Mouse (Mus musculus) lung, embryonic 14.5 days (tissue): ENCODE measurements around the gene Gm6370. TPM values are rescaled to one million over a fixed set of nuclear protein-coding genes. Genes with fewer than 3 reads are reported as not detected.
"Not testable (repeated sequence)": the region's sequence is repeated elsewhere in the genome, so short reads cannot be mapped to it uniquely, and the experiment has no call there.

ENCODE experiments used
- ATAC-seq: fragments of 200-750 bp; cut with Nextera tagmentation; 2 replicates; pipeline ENCODE4 v1.8.0; 2017; ENCODE audit warnings: mild to moderate bottlenecking, moderate TSS enrichment, moderate library complexity; ENCODE audit not compliant: insufficient read depth
- DNase-seq: peaks from one replicate; pipeline ENCODE4 v3.0.0-alpha.2; 2015
- H3K27ac ChIP-seq: fragments of 300-500 bp; sonication (generic); 2 replicates; pipeline ENCODE4 v1.5.1; 2014; ENCODE audit warnings: low read depth, mild to moderate bottlenecking, moderate library complexity
- H3K27me3 ChIP-seq: fragments of 300-500 bp; sonication (generic); 2 replicates; pipeline ENCODE4 v1.6.1; 2014; ENCODE audit warnings: low read length, control low read depth; ENCODE audit not compliant: insufficient read depth
- H3K36me3 ChIP-seq: fragments of 300-500 bp; sonication (generic); 2 replicates; pipeline ENCODE4 v1.6.1; 2014; ENCODE audit warnings: control low read depth; ENCODE audit not compliant: insufficient read depth
- H3K4me1 ChIP-seq: fragments of 300-500 bp; sonication (generic); 2 replicates; pipeline ENCODE4 v1.6.1; 2014; ENCODE audit warnings: antibody characterized with exemption, control low read depth; ENCODE audit not compliant: insufficient read depth
- H3K4me2 ChIP-seq: fragments of 300-500 bp; sonication (generic); 2 replicates; pipeline ENCODE4 v1.6.1; 2014; ENCODE audit warnings: mild to moderate bottlenecking
- H3K4me3 ChIP-seq: fragments of 300-500 bp; sonication (generic); 2 replicates; pipeline ENCODE4 v1.5.1; 2014; ENCODE audit warnings: low read depth, low read length
- H3K9ac ChIP-seq: fragments of 300-500 bp; sonication (generic); 2 replicates; pipeline ENCODE4 v1.6.1; 2014
- H3K9me3 ChIP-seq: fragments of 300-500 bp; sonication (generic); 2 replicates; pipeline ENCODE4 v1.6.1; 2016; ENCODE audit warnings: low read depth, low read length, control low read depth
- CTCF ChIP-seq: IDR thresholded peaks from 2 replicates; pipeline ENCODE4 v1.5.1; 2016; ENCODE audit warnings: antibody characterized with exemption, low read depth
- WGBS: fragments of 180-500 bp; shearing (Covaris S2); extraction: QIAGEN DNeasy Blood & Tissue Kit; methylation state at CpG from one replicate; pipeline ENCODE4 v1.1.7; 2014; 5-methylcytosine and 5-hydroxymethylcytosine counted together
- polyA plus RNA-seq: library from polyadenylated mRNA; unstranded; fragments of >200 nt; fragmentation: Nextera tagmentation; extraction: Ambion mirVana; gene quantifications from 2 replicates; pipeline ENCODE4 v1.2.1, GENCODE M21; 2014

The Gm6370 gene
- polyA plus RNA-seq, 1 experiment from 2014 or later: not detected

GRCm38 (mm10) chr5:146468311-146468710 lies 22.9 kb upstream of the Gm6370 start:
- H3K9me3 ChIP-seq: no peaks in the 10 kb centered on the region
- 89% methylated on average over 9 of the region's 9 CpGs for WGBS
- H3K4me3 ChIP-seq: no peak overlapping the region
- TF ChIP-seq CTCF: no peak
- no peaks in the 10 kb centered on the region for H3K36me3 ChIP-seq
- no peak overlapping the region for H3K9ac ChIP-seq
- H3K4me2 ChIP-seq: no peak overlapping the region
- no peaks in the 10 kb centered on the region for H3K27me3 ChIP-seq
- no peaks in the 10 kb centered on the region for H3K4me1 ChIP-seq
- no peak for DNase-seq
- ATAC-seq: no peak
- H3K27ac ChIP-seq: no peak overlapping the region

DNA sequence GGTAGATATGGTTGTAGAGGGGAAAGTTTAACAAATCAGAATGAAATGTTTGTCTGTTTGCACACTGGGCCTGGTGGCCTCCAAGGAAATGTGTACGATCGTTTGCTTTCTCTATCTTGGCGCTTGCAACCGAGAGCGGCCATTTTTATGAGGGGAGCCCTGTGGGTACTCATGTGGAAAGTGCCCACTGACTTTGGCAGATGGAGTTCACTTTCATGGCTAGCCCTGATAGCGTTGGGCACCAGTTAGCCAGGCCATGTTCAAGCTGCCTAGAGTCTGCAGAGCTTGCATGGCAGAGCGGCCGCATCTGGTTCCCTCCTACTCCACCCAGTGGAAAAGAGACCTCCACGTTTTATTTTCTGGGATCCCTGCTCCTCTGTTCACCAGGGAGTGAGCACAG lies 20.3 kb upstream of the Gm6370 start:
- H3K27me3 ChIP-seq: no peaks in the 10 kb centered on the region
- DNase-seq: no peak
- 83% methylated on average over 9 of the region's 9 CpGs for WGBS
- no peaks in the 10 kb centered on the region for H3K9me3 ChIP-seq
- H3K9ac ChIP-seq: no peak overlapping the region
- ATAC-seq: no peak
- TF ChIP-seq CTCF: no peak
- H3K27ac ChIP-seq: no peak overlapping the region
- no peak overlapping the region for H3K4me2 ChIP-seq
- no peaks in the 10 kb centered on the region for H3K36me3 ChIP-seq
- H3K4me1 ChIP-seq: no peaks in the 10 kb centered on the region
- H3K4me3 ChIP-seq: no peak overlapping the region

DNA sequence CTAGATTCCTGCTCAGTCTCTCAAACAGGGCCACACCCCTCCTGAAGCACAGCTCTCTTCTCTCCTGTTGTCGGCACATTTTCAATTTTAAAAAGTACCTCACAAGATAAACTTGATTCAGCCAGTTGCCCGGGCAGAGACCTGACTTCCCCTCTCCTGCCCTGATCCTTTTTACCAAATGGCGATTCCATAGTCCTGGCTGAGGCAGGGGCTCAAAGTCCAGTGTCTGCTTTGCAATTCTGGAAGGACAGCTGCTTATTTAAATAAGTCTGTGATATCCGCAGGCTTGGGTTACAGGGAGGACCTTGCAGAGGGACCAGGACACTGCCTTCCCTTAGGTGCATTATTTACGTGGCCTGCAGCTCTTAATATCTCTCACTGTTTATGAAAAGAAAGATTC lies 19.9 kb upstream of the Gm6370 start:
- H3K27ac ChIP-seq: no peak overlapping the region
- 67% methylated on average over 5 of the region's 5 CpGs for WGBS
- DNase-seq: no peak

DNA sequence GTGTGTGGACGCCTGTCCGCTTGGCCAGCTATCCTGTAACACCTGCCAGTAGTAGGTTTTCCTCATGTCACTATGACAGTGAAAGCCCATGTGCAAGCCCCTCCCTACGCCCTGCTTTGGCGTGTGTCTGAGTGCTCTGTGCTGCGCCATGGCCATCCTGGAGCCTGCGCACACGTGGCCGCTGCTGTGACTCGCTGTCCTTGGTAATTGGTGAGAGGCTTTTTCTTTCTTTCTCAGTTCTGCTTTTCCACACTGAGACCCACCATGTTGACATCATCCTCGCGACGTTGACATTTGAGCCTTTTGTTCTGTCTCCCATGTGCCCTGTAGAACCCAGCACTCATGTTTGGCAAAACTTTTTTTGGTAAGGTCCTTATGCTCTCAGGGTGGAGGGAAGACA lies 19.3 kb upstream of the Gm6370 start:
- Histone ChIP-seq H3K4me3 (no peak overlapping the region), H3K27me3 (no peaks in the 10 kb centered on the region), H3K9me3 (no peaks in the 10 kb centered on the region), H3K36me3 (no peaks in the 10 kb centered on the region), H3K27ac (no peak overlapping the region), H3K4me1 (no peaks in the 10 kb centered on the region), H3K4me2 (no peak overlapping the region), H3K9ac (no peak overlapping the region)
- DNase-seq: no peak
- TF ChIP-seq CTCF: no peak
- WGBS: 88% methylated on average over 12 of the region's 12 CpGs
- ATAC-seq: no peak

More for the DNA sequence above, 19.9 kb upstream of the Gm6370 start:
- no peak for TF ChIP-seq CTCF
- no peaks in the 10 kb centered on the region for H3K4me1 ChIP-seq
- no peaks in the 10 kb centered on the region for H3K9me3 ChIP-seq
- H3K36me3 ChIP-seq: no peaks in the 10 kb centered on the region
- H3K4me2 ChIP-seq: no peak overlapping the region
- no peak for ATAC-seq
- no peak overlapping the region for H3K9ac ChIP-seq
- H3K27me3 ChIP-seq: no peaks in the 10 kb centered on the region
- H3K4me3 ChIP-seq: no peak overlapping the region

GRCm38 (mm10) chr5:146479564-146479963 lies 11.6 kb upstream of the Gm6370 start:
- H3K27me3 ChIP-seq, H3K9ac ChIP-seq, H3K4me1 ChIP-seq, ATAC-seq, H3K27ac ChIP-seq, H3K4me3 ChIP-seq, H3K9me3 ChIP-seq, H3K36me3 ChIP-seq, H3K4me2 ChIP-seq, DNase-seq: not testable (repeated sequence)
- TF ChIP-seq CTCF: peak; percentile 67
- WGBS: 5% methylated on average over 4 of the region's 4 CpGs

- H3K4me1 ChIP-seq, H3K9ac ChIP-seq, H3K4me3 ChIP-seq, H3K4me2 ChIP-seq, H3K27me3 ChIP-seq, ATAC-seq, DNase-seq, H3K36me3 ChIP-seq, H3K27ac ChIP-seq, H3K9me3 ChIP-seq: not testable (repeated sequence)
- no CpG with 5 or more reads among the region's 3 CpGs for WGBS
These were observed 9.5 kb upstream of the Gm6370 start, which contains the start of gene Gm6408 for GRCm38 (mm10) chr5:146481665-146482064. Gm6408 (plus strand) TSS chr5:146481965.

GRCm38 (mm10) chr5:146488959-146489358 lies 2.2 kb upstream of the Gm6370 start:
- H3K4me1 ChIP-seq, H3K4me3 ChIP-seq, ATAC-seq, H3K4me2 ChIP-seq, H3K9ac ChIP-seq, H3K9me3 ChIP-seq, H3K27me3 ChIP-seq, H3K36me3 ChIP-seq, DNase-seq, H3K27ac ChIP-seq: not testable (repeated sequence)
- TF ChIP-seq CTCF: peak; percentile 47
- WGBS: 10% methylated on average over 3 of the region's 4 CpGs

DNA sequence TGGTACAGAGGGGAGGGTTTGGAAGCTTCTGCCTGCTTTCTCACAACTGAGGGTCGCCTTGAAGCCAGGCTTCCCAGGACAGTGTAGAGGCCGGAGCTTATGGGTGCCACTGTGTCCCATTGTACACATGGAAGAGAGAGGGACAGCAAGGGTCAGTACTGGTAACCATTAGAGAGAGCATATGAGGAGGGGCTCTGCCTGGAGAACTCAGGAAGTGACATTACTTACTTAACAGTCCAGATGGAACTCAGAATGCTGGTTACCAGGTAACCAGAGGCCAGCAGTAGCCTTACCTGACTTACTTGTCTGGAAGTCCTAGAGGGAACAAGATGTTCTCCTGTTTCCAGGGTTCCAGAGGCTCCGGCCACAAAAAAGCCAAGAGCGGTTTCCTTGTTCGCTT lies 10.9 kb downstream of the Gm6370 start, which contains the start of gene 4930449I24Rik:
Gene 4930449I24Rik, plus strand, starts transcription at position 301 of the 400 bp plus-strand sequence.
- not testable (repeated sequence) for H3K27me3 ChIP-seq, H3K4me3 ChIP-seq, H3K27ac ChIP-seq, H3K9ac ChIP-seq, DNase-seq, H3K36me3 ChIP-seq, ATAC-seq, H3K4me1 ChIP-seq, H3K4me2 ChIP-seq, H3K9me3 ChIP-seq
- no CpG with 5 or more reads among the region's 5 CpGs for WGBS

GRCm38 (mm10) chr5:146513823-146514222 lies 22.7 kb downstream of the Gm6370 start, which contains the start of gene Gm3402:
Gm3402 (plus strand) TSS chr5:146514123.
- H3K9me3 ChIP-seq, H3K36me3 ChIP-seq, H3K4me2 ChIP-seq, H3K4me1 ChIP-seq, H3K9ac ChIP-seq, ATAC-seq, H3K4me3 ChIP-seq, DNase-seq, H3K27ac ChIP-seq, H3K27me3 ChIP-seq: not testable (repeated sequence)
- WGBS: no CpG with 5 or more reads among the region's 5 CpGs

GRCm38 (mm10) chr5:146525501-146525900 lies 34.3 kb downstream of the Gm6370 start, which contains the start of gene Gm3404:
Gm3404 (plus strand) TSS chr5:146525801.
- not testable (repeated sequence) for H3K27me3 ChIP-seq, H3K4me2 ChIP-seq, H3K9ac ChIP-seq, H3K9me3 ChIP-seq, ATAC-seq, H3K36me3 ChIP-seq, DNase-seq, H3K4me3 ChIP-seq, H3K4me1 ChIP-seq, H3K27ac ChIP-seq
- 100% methylated on average over 1 of the region's 3 CpGs for WGBS

- not testable (repeated sequence) for DNase-seq, ATAC-seq, H3K9me3 ChIP-seq, H3K9ac ChIP-seq, H3K4me3 ChIP-seq, H3K4me1 ChIP-seq, H3K36me3 ChIP-seq, H3K27me3 ChIP-seq, H3K4me2 ChIP-seq, H3K27ac ChIP-seq
- 87% methylated on average over 3 of the region's 3 CpGs for WGBS
These were observed 46.2 kb downstream of the Gm6370 start, which contains the start of gene Gm3409 for GRCm38 (mm10) chr5:146537347-146537746. Gm3409 (plus strand) TSS chr5:146537647.
